Mouse (Mus musculus): ENCODE results near the gene Kdm2a. TPM values are rescaled to one million over a fixed set of nuclear protein-coding genes. Genes with fewer than 3 reads are reported as not detected.
A peak's percentile ranks its signal among the peaks of the same experiment; 100 is the strongest.

The Kdm2a gene
- polyA plus RNA-seq (2015; fragmentation: Nextera tagmentation; extraction: Ambion mirVana) = 38.9 and 42.1 TPM in 2 replicates

DNA sequence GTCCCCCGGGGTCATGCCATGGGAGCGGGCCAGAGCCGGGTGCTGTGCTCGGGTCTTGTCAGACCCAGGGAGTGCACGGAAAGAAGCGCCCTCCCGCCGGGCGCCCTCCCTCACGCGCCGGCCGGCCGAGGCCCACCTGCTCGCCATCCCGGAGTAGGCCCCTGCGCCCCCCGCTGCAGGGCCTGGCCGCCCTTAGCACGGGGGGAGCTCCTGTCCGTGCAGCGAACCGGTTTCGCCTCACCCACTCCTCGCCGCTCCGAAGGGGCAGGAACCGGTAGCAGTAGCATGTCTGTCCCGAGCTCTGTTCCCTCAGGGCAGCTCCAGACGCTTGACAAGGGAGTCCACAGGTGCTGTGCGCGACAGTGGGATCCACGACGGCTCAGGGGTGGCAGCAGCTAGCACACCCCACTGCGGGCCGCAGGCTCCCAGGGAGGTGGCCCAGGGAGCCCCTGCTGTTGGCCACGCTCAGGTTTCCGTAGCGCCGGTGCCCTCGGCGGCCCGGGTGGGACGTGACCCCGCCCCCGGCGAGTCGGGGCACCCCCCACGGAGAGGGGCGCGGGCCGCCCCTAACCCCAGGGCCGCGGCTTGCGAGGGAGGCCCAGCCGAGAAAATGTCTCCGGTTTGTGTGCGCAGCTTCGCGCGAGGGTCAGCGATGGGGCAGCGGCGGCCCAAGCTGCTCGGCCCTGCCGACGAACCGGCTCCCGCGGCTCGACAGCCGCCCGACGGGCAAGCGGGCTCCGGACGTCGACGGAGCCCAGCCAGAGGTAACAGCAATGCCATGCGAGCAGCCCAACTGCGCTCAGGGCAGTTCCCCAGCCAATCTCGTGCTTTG is at the start of gene Kdm2a:
Kdm2a (minus strand) TSS at position 488 of the 832 bp plus-strand sequence.
- peaks cover 24% of the 10 kb centered on the region for H3K4me1 ChIP-seq (replicated peaks; ENCODE audit: control insufficient read depth, insufficient read depth, low read length)
- H3K27me3 ChIP-seq (replicated peaks; ENCODE audit: control insufficient read depth, insufficient read depth, low read length) = no peaks in the 10 kb centered on the region
- peak; percentile 38 for ATAC-seq
- peak within 1 kb of the TSS; percentile 83 for H3K9ac ChIP-seq (replicated peaks; ENCODE audit: low read depth, low read length)
- H3K4me3 ChIP-seq (replicated peaks; ENCODE audit: low read length) = peak within 1 kb of the TSS; percentile 65
- no peaks in the 10 kb centered on the region for H3K9me3 ChIP-seq (ENCODE audit: control insufficient read depth, low read length)
- peak within 1 kb of the TSS; percentile 82 for H3K27ac ChIP-seq (ENCODE audit: low read length)
- peak within 1 kb of the TSS; percentile 88 for H3K4me2 ChIP-seq (ENCODE audit: low read length)
- no peaks in the 10 kb centered on the region for H3K36me3 ChIP-seq (ENCODE audit: control insufficient read depth, insufficient read depth)
- WGBS = under 1% methylated on average over 73 of the region's 82 CpGs

DNA sequence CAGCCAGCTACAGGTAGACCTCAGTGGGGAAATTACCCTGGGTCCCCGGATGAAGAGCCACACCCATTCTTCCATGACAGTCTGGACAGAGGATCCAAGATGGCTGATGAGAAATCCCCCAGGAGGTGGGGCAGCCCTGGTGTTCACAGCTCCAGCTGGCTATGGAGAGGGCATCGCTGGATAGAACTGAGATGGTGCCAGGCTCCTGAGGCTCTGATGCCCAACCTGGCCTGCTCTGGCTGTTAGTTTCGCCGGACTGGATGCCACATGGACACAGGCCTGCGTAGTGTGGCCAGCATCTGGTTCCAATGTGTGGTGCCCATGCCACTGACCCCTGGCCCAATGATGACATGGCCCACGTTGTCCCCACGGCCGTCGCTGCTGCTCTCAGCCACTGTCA is 49.4 kb upstream of the Kdm2a start:
- no peaks in the 10 kb centered on the region for H3K9me3 ChIP-seq (ENCODE audit: control insufficient read depth, low read length)
- 90% methylated on average over 9 of the region's 9 CpGs for WGBS
- peaks cover 6% of the 10 kb centered on the region for H3K4me1 ChIP-seq (replicated peaks; ENCODE audit: control insufficient read depth, insufficient read depth, low read length)
- H3K4me2 ChIP-seq (ENCODE audit: low read length) = no peak overlapping the region
- no peaks in the 10 kb centered on the region for H3K36me3 ChIP-seq (ENCODE audit: control insufficient read depth, insufficient read depth)
- H3K9ac ChIP-seq (replicated peaks; ENCODE audit: low read depth, low read length) = no peak overlapping the region
- H3K27me3 ChIP-seq (replicated peaks; ENCODE audit: control insufficient read depth, insufficient read depth, low read length) = no peaks in the 10 kb centered on the region
- H3K4me3 ChIP-seq (replicated peaks; ENCODE audit: low read length) = no peak overlapping the region
- ATAC-seq = no peak
- H3K27ac ChIP-seq (ENCODE audit: low read length) = no peak overlapping the region

DNA sequence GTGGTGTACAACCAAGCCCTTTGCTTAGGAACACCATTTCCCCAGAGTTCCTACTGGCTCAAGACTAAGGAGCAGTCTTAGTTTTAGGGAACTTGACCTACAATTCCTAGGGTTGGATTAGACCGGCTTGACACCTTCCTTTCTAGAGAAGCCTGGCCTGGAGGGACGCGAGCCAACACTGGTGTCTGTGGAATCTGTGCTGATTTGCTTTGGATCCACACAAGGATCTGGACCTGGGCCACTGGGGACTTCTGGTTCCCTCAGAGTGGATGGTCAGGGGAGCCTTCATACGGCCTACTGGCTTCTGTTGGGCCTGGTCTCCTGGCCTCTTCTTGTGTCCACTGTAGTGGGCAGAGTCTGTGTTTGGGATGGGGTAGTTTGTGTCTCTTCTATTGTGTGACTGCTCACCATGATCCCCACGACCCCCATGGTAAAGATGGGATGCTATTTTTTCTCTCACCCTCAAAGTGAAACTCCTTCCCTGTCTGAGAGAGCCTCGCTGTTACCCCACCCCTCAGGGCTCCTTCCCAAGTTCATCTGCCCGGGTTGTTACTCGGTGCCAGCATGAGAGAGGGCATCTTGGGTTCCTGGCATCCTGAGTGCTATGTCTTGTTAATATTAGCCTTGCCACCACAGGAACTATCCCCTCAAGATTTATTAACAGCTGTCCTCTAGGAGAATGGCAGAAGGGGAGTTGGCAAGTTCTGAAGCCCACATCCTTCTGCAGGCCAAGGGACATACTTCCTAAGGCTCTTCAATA is 48.8 kb upstream of the Kdm2a start:
- no peaks in the 10 kb centered on the region for H3K27me3 ChIP-seq (replicated peaks; ENCODE audit: control insufficient read depth, insufficient read depth, low read length)
- H3K9me3 ChIP-seq (ENCODE audit: control insufficient read depth, low read length) = no peaks in the 10 kb centered on the region
- H3K36me3 ChIP-seq (ENCODE audit: control insufficient read depth, insufficient read depth) = no peaks in the 10 kb centered on the region
- H3K4me3 ChIP-seq (replicated peaks; ENCODE audit: low read length) = no peak overlapping the region
- H3K9ac ChIP-seq (replicated peaks; ENCODE audit: low read depth, low read length) = no peak overlapping the region
- no peak for ATAC-seq
- no peak overlapping the region for H3K27ac ChIP-seq (ENCODE audit: low read length)
- peaks cover under 1% of the 10 kb centered on the region; the same call in 1 of the 2 replicates for H3K4me1 ChIP-seq (replicated peaks; ENCODE audit: control insufficient read depth, insufficient read depth, low read length)
- no peak overlapping the region for H3K4me2 ChIP-seq (ENCODE audit: low read length)
- 83% methylated on average over 8 of the region's 8 CpGs for WGBS

DNA sequence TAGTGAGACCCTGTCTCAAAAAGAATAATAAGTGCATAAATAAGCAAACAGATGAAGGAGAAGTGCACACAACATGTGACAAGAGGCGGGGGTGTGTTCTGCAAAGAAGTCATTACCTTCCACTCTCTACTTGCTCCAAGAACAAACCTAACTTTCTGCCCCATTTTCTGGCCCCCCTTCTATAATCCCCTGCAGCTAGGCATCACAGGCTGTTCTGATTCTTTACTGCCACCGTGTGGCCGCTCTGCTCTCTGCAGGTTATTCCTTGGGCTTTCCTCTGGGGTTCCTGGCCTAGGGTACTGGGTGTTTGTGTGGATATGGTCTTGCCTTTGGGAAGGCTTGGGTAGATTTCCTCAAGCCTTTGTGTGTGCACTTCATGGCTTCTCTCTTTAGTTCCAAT is 44.3 kb upstream of the Kdm2a start:
- WGBS = 13% methylated on average over 3 of the region's 3 CpGs
- Histone ChIP-seq H3K9me3 (ENCODE audit: control insufficient read depth, low read length) (no peaks in the 10 kb centered on the region), H3K4me2 (ENCODE audit: low read length) (no peak overlapping the region), H3K9ac (replicated peaks; ENCODE audit: low read depth, low read length) (no peak overlapping the region), H3K4me1 (replicated peaks; ENCODE audit: control insufficient read depth, insufficient read depth, low read length) (peaks cover 12% of the 10 kb centered on the region), H3K27ac (ENCODE audit: low read length) (no peak overlapping the region), H3K36me3 (ENCODE audit: control insufficient read depth, insufficient read depth) (no peaks in the 10 kb centered on the region), H3K4me3 (replicated peaks; ENCODE audit: low read length) (no peak overlapping the region), H3K27me3 (replicated peaks; ENCODE audit: control insufficient read depth, insufficient read depth, low read length) (0 out of 2 replicates have a peak, but pooled peaks cover 8% of the 10 kb centered on the region)
- ATAC-seq = peak; percentile 52; the same call in 1 of the 2 replicates

DNA sequence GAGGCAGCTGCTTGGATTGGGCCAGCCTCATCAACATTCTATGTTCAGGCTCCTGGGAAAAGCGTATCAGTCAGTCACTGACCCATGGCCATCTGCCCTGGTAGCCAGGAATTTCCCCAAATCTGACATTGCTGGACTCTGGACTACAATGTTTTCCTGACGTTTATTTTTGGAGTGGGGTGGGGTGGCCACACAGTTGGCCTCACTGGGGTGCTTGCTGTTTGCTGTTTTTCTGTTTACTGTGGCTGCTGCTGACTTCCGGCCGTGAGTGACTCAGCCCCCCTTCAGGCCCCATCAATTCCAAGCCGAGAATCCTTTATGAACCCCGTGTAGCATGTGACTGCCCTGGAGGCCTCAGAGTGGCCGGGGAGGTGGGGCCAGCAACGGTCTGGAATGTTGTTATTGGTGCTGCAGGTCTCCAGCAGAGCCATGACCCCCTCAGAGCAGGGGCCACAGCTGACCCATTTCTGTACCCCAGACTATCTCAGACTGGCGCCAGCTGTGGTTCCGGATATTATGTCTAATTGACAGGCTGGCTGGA is 43.6 kb upstream of the Kdm2a start:
- Histone ChIP-seq H3K36me3 (ENCODE audit: control insufficient read depth, insufficient read depth) (no peaks in the 10 kb centered on the region), H3K4me1 (replicated peaks; ENCODE audit: control insufficient read depth, insufficient read depth, low read length) (peaks cover 12% of the 10 kb centered on the region), H3K9ac (replicated peaks; ENCODE audit: low read depth, low read length) (no peak overlapping the region), H3K27me3 (replicated peaks; ENCODE audit: control insufficient read depth, insufficient read depth, low read length) (0 out of 2 replicates have a peak, but pooled peaks cover 8% of the 10 kb centered on the region), H3K4me2 (ENCODE audit: low read length) (no peak overlapping the region), H3K27ac (ENCODE audit: low read length) (no peak overlapping the region), H3K4me3 (replicated peaks; ENCODE audit: low read length) (no peak overlapping the region), H3K9me3 (ENCODE audit: control insufficient read depth, low read length) (no peaks in the 10 kb centered on the region)
- 53% methylated on average over 10 of the region's 10 CpGs for WGBS
- ATAC-seq = no peak

DNA sequence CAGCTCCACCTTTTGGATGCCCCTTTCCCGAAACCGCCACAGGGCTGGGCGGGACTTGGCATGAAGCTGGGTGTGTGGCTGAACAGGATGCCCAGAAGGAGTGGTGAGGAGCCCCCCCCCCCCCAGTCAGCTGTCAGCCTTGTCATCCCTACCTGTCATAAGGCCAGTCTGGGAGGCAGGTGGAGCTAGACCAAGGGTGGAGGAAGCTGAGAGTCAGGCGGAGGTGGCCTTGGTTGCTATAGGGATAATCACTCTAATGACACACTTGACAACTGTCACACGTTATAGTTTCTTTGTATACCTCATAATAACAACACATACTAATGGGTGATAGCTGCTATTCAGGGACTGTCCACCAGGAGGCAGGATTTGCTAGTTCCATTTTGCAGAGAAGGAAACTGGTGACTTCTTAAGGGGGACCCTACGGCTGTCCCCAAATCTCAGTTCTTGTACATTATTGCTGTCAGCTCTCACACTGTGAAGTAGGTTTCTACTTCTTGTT is 43.1 kb upstream of the Kdm2a start:
- no peak overlapping the region for H3K27ac ChIP-seq (ENCODE audit: low read length)
- H3K9ac ChIP-seq (replicated peaks; ENCODE audit: low read depth, low read length) = no peak overlapping the region
- no peaks in the 10 kb centered on the region for H3K36me3 ChIP-seq (ENCODE audit: control insufficient read depth, insufficient read depth)
- no peaks in the 10 kb centered on the region for H3K9me3 ChIP-seq (ENCODE audit: control insufficient read depth, low read length)
- H3K4me3 ChIP-seq (replicated peaks; ENCODE audit: low read length) = no peak overlapping the region
- H3K4me2 ChIP-seq (ENCODE audit: low read length) = no peak overlapping the region
- H3K27me3 ChIP-seq (replicated peaks; ENCODE audit: control insufficient read depth, insufficient read depth, low read length) = 0 out of 2 replicates have a peak, but pooled peaks cover 8% of the 10 kb centered on the region
- WGBS = 13% methylated on average over 6 of the region's 6 CpGs
- ATAC-seq = no peak
- peaks cover 12% of the 10 kb centered on the region for H3K4me1 ChIP-seq (replicated peaks; ENCODE audit: control insufficient read depth, insufficient read depth, low read length)

DNA sequence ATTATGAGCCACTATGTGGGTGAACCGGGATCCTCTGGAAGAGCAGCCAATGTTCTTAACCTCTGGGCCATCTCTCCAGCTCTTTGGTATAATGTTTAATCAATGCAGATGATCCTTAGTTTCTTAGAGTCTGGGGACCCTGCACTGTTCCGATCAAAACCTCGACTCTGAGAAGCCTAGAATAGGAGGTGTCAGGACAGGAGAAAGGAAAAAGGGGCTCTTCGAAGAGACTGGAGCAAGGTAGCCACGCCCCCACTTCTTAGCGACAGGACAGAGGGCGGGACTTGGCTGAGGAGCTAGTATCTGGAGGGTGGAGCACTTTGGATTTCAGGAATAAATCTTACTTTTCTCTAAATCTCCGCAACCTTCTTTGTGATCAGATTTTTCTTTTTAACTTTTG is 42.1 kb upstream of the Kdm2a start:
- Histone ChIP-seq H3K27me3 (replicated peaks; ENCODE audit: control insufficient read depth, insufficient read depth, low read length) (0 out of 2 replicates have a peak, but pooled peaks cover 8% of the 10 kb centered on the region), H3K9me3 (ENCODE audit: control insufficient read depth, low read length) (no peaks in the 10 kb centered on the region), H3K4me1 (replicated peaks; ENCODE audit: control insufficient read depth, insufficient read depth, low read length) (peaks cover 12% of the 10 kb centered on the region), H3K4me2 (ENCODE audit: low read length) (no peak overlapping the region), H3K27ac (ENCODE audit: low read length) (no peak overlapping the region), H3K9ac (replicated peaks; ENCODE audit: low read depth, low read length) (no peak overlapping the region), H3K36me3 (ENCODE audit: control insufficient read depth, insufficient read depth) (no peaks in the 10 kb centered on the region), H3K4me3 (replicated peaks; ENCODE audit: low read length) (no peak overlapping the region)
- 7% methylated on average over 8 of the region's 8 CpGs for WGBS
- no peak for ATAC-seq

- peak within 1 kb of the TSS; percentile 56 for H3K9ac ChIP-seq (replicated peaks; ENCODE audit: low read depth, low read length)
- H3K36me3 ChIP-seq (ENCODE audit: control insufficient read depth, insufficient read depth) = no peaks in the 10 kb centered on the region
- peak within 1 kb of the TSS; percentile 86 for H3K4me2 ChIP-seq (ENCODE audit: low read length)
- under 1% methylated on average over 51 of the region's 51 CpGs for WGBS
- peaks cover 12% of the 10 kb centered on the region for H3K4me1 ChIP-seq (replicated peaks; ENCODE audit: control insufficient read depth, insufficient read depth, low read length)
- H3K27me3 ChIP-seq (replicated peaks; ENCODE audit: control insufficient read depth, insufficient read depth, low read length) = 0 out of 2 replicates have a peak, but pooled peaks cover 8% of the 10 kb centered on the region
- peak; percentile 54; the same call in 1 of the 2 replicates for ATAC-seq
- no peak within 1 kb of the TSS for H3K27ac ChIP-seq (ENCODE audit: low read length)
- H3K9me3 ChIP-seq (ENCODE audit: control insufficient read depth, low read length) = no peaks in the 10 kb centered on the region
- H3K4me3 ChIP-seq (replicated peaks; ENCODE audit: low read length) = peak within 1 kb of the TSS; percentile 48
Observed at GRCm38 (mm10) chr19:4439161-4439801, 41.2 kb upstream of the Kdm2a start, which contains the start of gene Rhod. TSS of gene Rhod (minus strand) at chr19:4439432.
